Comparison of ENCODE assay signal across 26 mouse cellular contexts in the genomic region with DNA sequence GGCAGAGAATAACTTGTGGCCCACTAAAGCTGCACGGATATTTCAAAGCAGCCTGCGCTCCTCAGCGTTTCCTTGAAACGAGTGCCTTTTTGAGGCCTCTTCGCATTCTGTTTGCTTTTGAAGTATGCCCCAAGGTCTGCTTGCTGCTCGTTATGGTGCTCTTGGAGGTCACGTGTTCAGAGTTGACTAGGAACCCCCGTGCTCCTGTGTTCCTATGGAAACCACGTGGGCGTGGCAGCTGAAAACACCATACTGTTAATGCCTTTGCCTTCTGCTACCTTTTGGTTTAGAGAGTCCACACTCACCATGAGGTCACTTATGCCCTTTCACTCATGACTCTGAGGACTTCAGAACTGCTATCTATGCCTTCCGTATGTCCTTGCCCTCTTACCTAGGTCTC. TPM values are rescaled to one million over a fixed set of nuclear protein-coding genes. Genes with fewer than 3 reads are reported as not detected.
DNase-seq lines count a peak whose midpoint lies in the region; ATAC-seq and TF ChIP-seq lines count a peak whose summit lies in the region.
"Had no signal": no experiment of that assay in that cellular context is flagged by ENCODE, and none has a peak within 500 bp of the region (broad histone marks: within the 10 kb centered on the region; RNA-seq: fewer than 3 reads in every experiment).

No protein-coding gene starts in this region.

- DNase-seq in adrenal gland, adult (ENCODE audit: inconsistent age in 2 of 2, low spot score in 1 of 2): peak; percentile 30 to 68
- DNase-seq in adrenal gland, postnatal 25 days: no peak
- peak; percentile 75 for DNase-seq in lung, postnatal 0 days (ENCODE audit: low spot score)
- DNase-seq in lung, postnatal 4 days: no peak
- peak; percentile 74 for DNase-seq in R1 (ENCODE audit: low read depth, low spot score)
- no peak for DNase-seq in kidney, adult 8-10 months
- DNase-seq: cerebellum, adult 18-20 months; embryo, embryonic 11 days; gastrocnemius, postnatal 10 days; heart, postnatal 4 days; lung, postnatal 10 days; right cerebral cortex, postnatal 25 days had no signal

- no peak overlapping the region for H3K27ac ChIP-seq in lung, postnatal 0 days (ENCODE audit: low read length)
- H3K27ac ChIP-seq in intestine, embryonic 16.5 days (ENCODE audit: low read length): no peak overlapping the region
- no peak overlapping the region for H3K27ac ChIP-seq in midbrain, embryonic 15.5 days
- H3K27ac ChIP-seq: left cerebral cortex, adult 2 months had no signal

- peaks cover 13% of the 10 kb centered on the region for H3K36me3 ChIP-seq in lung, postnatal 0 days (ENCODE audit: insufficient read depth, low read length)
- peaks cover 18% of the 10 kb centered on the region; the same call in 1 of the 2 replicates for H3K36me3 ChIP-seq in intestine, embryonic 16.5 days (ENCODE audit: control insufficient read depth, insufficient read depth, low read length)
- H3K36me3 ChIP-seq in midbrain, embryonic 15.5 days (replicated peaks): peaks cover 8% of the 10 kb centered on the region

- 55% methylated on average over 11 of the region's 11 CpGs for WGBS in lung, postnatal 0 days
- WGBS in intestine, embryonic 16.5 days: 65% methylated on average over 11 of the region's 11 CpGs
- 70% methylated on average over 11 of the region's 11 CpGs for WGBS in midbrain, embryonic 15.5 days

- no peak overlapping the region for H3K4me2 ChIP-seq in lung, postnatal 0 days (replicated peaks; ENCODE audit: low read depth, low read length)
- no peak overlapping the region for H3K4me2 ChIP-seq in intestine, embryonic 16.5 days (ENCODE audit: low read depth, low read length)
- H3K4me2 ChIP-seq in midbrain, embryonic 15.5 days: no peak overlapping the region
- H3K4me2 ChIP-seq: liver, embryonic 11.5 days had no signal

- H3K9me3 ChIP-seq in lung, postnatal 0 days (ENCODE audit: low read length): no peaks in the 10 kb centered on the region
- no peaks in the 10 kb centered on the region for H3K9me3 ChIP-seq in intestine, embryonic 16.5 days (ENCODE audit: control insufficient read depth, low read length)
- no peaks in the 10 kb centered on the region for H3K9me3 ChIP-seq in midbrain, embryonic 15.5 days

- TF ChIP-seq CTCF in lung, postnatal 0 days (IDR thresholded peaks at IDR 0.05): no peak

- no peaks in the 10 kb centered on the region for H3K27me3 ChIP-seq in lung, postnatal 0 days (replicated peaks; ENCODE audit: insufficient read depth, low read length)
- no peaks in the 10 kb centered on the region for H3K27me3 ChIP-seq in intestine, embryonic 16.5 days (replicated peaks; ENCODE audit: control insufficient read depth, insufficient read depth, low read length)
- H3K27me3 ChIP-seq in midbrain, embryonic 15.5 days (replicated peaks): no peaks in the 10 kb centered on the region
- H3K27me3 ChIP-seq: CH12.LX had no signal

- ATAC-seq in lung, postnatal 0 days: peak; percentile 76
- peak; percentile 29 for ATAC-seq in intestine, embryonic 16.5 days
- ATAC-seq in midbrain, embryonic 15.5 days (replicated peaks): no peak
- ATAC-seq: forebrain, embryonic 16.5 days; hindbrain, embryonic 16.5 days had no signal

- H3K4me1 ChIP-seq in lung, postnatal 0 days (ENCODE audit: insufficient read depth, low read depth, low read length): no peaks in the 10 kb centered on the region; the same call in 1 of the 2 replicates
- H3K4me1 ChIP-seq in intestine, embryonic 16.5 days (ENCODE audit: control insufficient read depth, insufficient read depth, low read length): peaks cover 35% of the 10 kb centered on the region
- H3K4me1 ChIP-seq in midbrain, embryonic 15.5 days: no peaks in the 10 kb centered on the region

- H3K4me3 ChIP-seq in lung, postnatal 0 days (ENCODE audit: low read depth, low read length): no peak overlapping the region
- H3K4me3 ChIP-seq in intestine, embryonic 16.5 days (ENCODE audit: low read length): no peak overlapping the region
- H3K4me3 ChIP-seq in midbrain, embryonic 15.5 days: no peak overlapping the region
- H3K4me3 ChIP-seq: left cerebral cortex, adult 2 months had no signal

- TF ChIP-seq EP300 in lung, postnatal 0 days (IDR thresholded peaks at IDR 0.05): no peak

- no peak overlapping the region for H3K9ac ChIP-seq in lung, postnatal 0 days (replicated peaks; ENCODE audit: low read depth)
- H3K9ac ChIP-seq in intestine, embryonic 16.5 days (ENCODE audit: low read depth, low read length): no peak overlapping the region
- H3K9ac ChIP-seq in midbrain, embryonic 15.5 days: no peak overlapping the region

RNA-seq across cellular contexts. Expression of a gene that starts 13.5 kb away (rescaled TPM):
- total RNA-seq in adrenal gland, postnatal 25 days (2021): not detected in 2 replicates
- polyA plus RNA-seq in lung, postnatal 0 days (2015; fragmentation: Nextera tagmentation; extraction: Ambion mirVana): not detected in 2 replicates
- polyA plus RNA-seq in intestine, embryonic 16.5 days (2015; fragmentation: Nextera tagmentation; extraction: Ambion mirVana): 0.13 TPM in 1 of 2 replicates, not detected in the other
- polyA plus RNA-seq in midbrain, embryonic 15.5 days (2015; fragmentation: Nextera tagmentation; extraction: Ambion mirVana): 0.05 TPM in 1 of 2 replicates, not detected in the other
- total RNA-seq: adrenal gland, postnatal 36 days; CH12.LX had no signal
- polyA plus RNA-seq: forebrain, embryonic 16.5 days; limb, embryonic 11.5 days; liver, embryonic 11.5 days; stomach, embryonic 16.5 days had no signal

RNA-seq across cellular contexts. Expression of a gene that starts 20.5 kb away (rescaled TPM):
- not detected in 2 replicates for total RNA-seq in adrenal gland, postnatal 25 days (2021)
- 0.05 TPM in 1 of 2 replicates, not detected in the other for polyA plus RNA-seq in lung, postnatal 0 days (2015; fragmentation: Nextera tagmentation; extraction: Ambion mirVana)
- polyA plus RNA-seq in intestine, embryonic 16.5 days (2015; fragmentation: Nextera tagmentation; extraction: Ambion mirVana): not detected in 2 replicates
- 0.04 and 0.05 TPM in 2 replicates for polyA plus RNA-seq in midbrain, embryonic 15.5 days (2015; fragmentation: Nextera tagmentation; extraction: Ambion mirVana)
- total RNA-seq: adrenal gland, postnatal 36 days; CH12.LX; gastrocnemius, postnatal 10 days; left cerebral cortex, adult 2 months had no signal
- polyA plus RNA-seq: forebrain, embryonic 16.5 days; heart, embryonic 14.5 days; limb, embryonic 11.5 days; liver, embryonic 11.5 days; spleen, adult 2 months had no signal

RNA-seq across cellular contexts. Expression of a gene that starts 20.6 kb away (rescaled TPM):
- total RNA-seq in adrenal gland, postnatal 25 days (2021): 94.2 and 116 TPM in 2 replicates
- 90.2 and 94.5 TPM in 2 replicates for polyA plus RNA-seq in lung, postnatal 0 days (2015; fragmentation: Nextera tagmentation; extraction: Ambion mirVana)
- 62.4 and 65.8 TPM in 2 replicates for polyA plus RNA-seq in intestine, embryonic 16.5 days (2015; fragmentation: Nextera tagmentation; extraction: Ambion mirVana)
- 35.3 and 35.4 TPM in 2 replicates for polyA plus RNA-seq in midbrain, embryonic 15.5 days (2015; fragmentation: Nextera tagmentation; extraction: Ambion mirVana)

RNA-seq across cellular contexts. Expression of a gene that starts 39.9 kb away (rescaled TPM):
- total RNA-seq in adrenal gland, postnatal 25 days (2021): not detected in 2 replicates
- polyA plus RNA-seq in lung, postnatal 0 days (2015; fragmentation: Nextera tagmentation; extraction: Ambion mirVana): not detected in 2 replicates
- polyA plus RNA-seq in intestine, embryonic 16.5 days (2015; fragmentation: Nextera tagmentation; extraction: Ambion mirVana): not detected in 2 replicates
- not detected in 2 replicates for polyA plus RNA-seq in midbrain, embryonic 15.5 days (2015; fragmentation: Nextera tagmentation; extraction: Ambion mirVana)
- total RNA-seq: adrenal gland, postnatal 36 days; CH12.LX; gastrocnemius, postnatal 10 days; heart, postnatal 4 days; left cerebral cortex, adult 2 months; midbrain, postnatal 0 days had no signal
- polyA plus RNA-seq: embryonic facial prominence, embryonic 14.5 days; forebrain, embryonic 16.5 days; heart, embryonic 14.5 days; hindbrain, embryonic 16.5 days; limb, embryonic 11.5 days; liver, embryonic 11.5 days; midbrain, postnatal 0 days; spleen, adult 2 months; stomach, embryonic 16.5 days had no signal

RNA-seq across cellular contexts. Expression of a gene that starts 57.9 kb away (rescaled TPM):
- total RNA-seq in adrenal gland, postnatal 25 days (2021): not detected in 2 replicates
- polyA plus RNA-seq in lung, postnatal 0 days (2015; fragmentation: Nextera tagmentation; extraction: Ambion mirVana): not detected in 2 replicates
- not detected in 2 replicates for polyA plus RNA-seq in intestine, embryonic 16.5 days (2015; fragmentation: Nextera tagmentation; extraction: Ambion mirVana)
- polyA plus RNA-seq in midbrain, embryonic 15.5 days (2015; fragmentation: Nextera tagmentation; extraction: Ambion mirVana): not detected in 2 replicates
- total RNA-seq: adrenal gland, postnatal 36 days; CH12.LX; gastrocnemius, postnatal 10 days; heart, postnatal 4 days; left cerebral cortex, adult 2 months; midbrain, postnatal 0 days had no signal
- polyA plus RNA-seq: embryonic facial prominence, embryonic 14.5 days; forebrain, embryonic 16.5 days; heart, embryonic 14.5 days; hindbrain, embryonic 16.5 days; limb, embryonic 11.5 days; liver, embryonic 11.5 days; midbrain, postnatal 0 days; spleen, adult 2 months; stomach, embryonic 16.5 days had no signal

Comparison
In these comparisons a context has a peak if more than half of its experiments do, and no peak if none do; other contexts are left out.
1. DNase-seq: peak in adrenal gland, adult (2 of 2), lung, postnatal 0 days (single experiment) and R1 (single experiment); none in adrenal gland, postnatal 25 days (single experiment), lung, postnatal 4 days (0 of 2) and kidney, adult 8-10 months (0 of 2).